Mouse (Mus musculus) CH12.LX (cell line): ENCODE results near the gene Adamts7. TPM values are rescaled to one million over a fixed set of nuclear protein-coding genes. Genes with fewer than 3 reads are reported as not detected.

Experiments
- DNase-seq: peaks from one replicate; pipeline ENCODE4 v3.0.0-alpha.2; 2013; ENCODE audit errors: extremely low read depth
- H3K27ac ChIP-seq: 2 replicates; pipeline ENCODE4 v1.5.1; 2012; ENCODE audit warnings: low read depth, mild to moderate bottlenecking, control low read depth, moderate library complexity; ENCODE audit not compliant: insufficient read depth
- H3K27me3 ChIP-seq: replicated peaks from 2 replicates; pipeline ENCODE3; 2012; ENCODE audit warnings: inconsistent platforms
- H3K36me3 ChIP-seq, 2 experiments: replicated peaks in 1 of 2; 2 replicates each; pipeline versions ENCODE3 to v1.6.1; 2012; ENCODE audit warnings: inconsistent platforms in 1 of 2, low read length in 1 of 2, mild to moderate bottlenecking in 1 of 2, mixed read lengths in 1 of 2, moderate library complexity in 1 of 2; ENCODE audit not compliant: control insufficient read depth in 1 of 2, insufficient read depth in 1 of 2
- H3K4me1 ChIP-seq, 2 experiments: 2 replicates each; pipeline ENCODE4 v1.6.1; 2012; ENCODE audit warnings: inconsistent platforms in 1 of 2, moderate library complexity in 1 of 2; ENCODE audit not compliant: insufficient read depth in 2 of 2, control insufficient read depth in 1 of 2
- H3K4me2 ChIP-seq: 2 replicates; pipeline ENCODE4 v1.6.1; 2012; ENCODE audit warnings: low read depth, mild to moderate bottlenecking, control low read depth; ENCODE audit not compliant: poor library complexity, insufficient read depth, severe bottlenecking
- H3K4me3 ChIP-seq, 3 experiments: fragments of 150-350 bp in 1 of 3; sonication (generic) in 1 of 3; replicated peaks in 1 of 3; 2 replicates each; pipeline versions ENCODE3 to v1.5.1; 2011 to 2012; ENCODE audit warnings: low read depth in 2 of 3, low read length in 2 of 3, mild to moderate bottlenecking in 2 of 3, moderate library complexity in 2 of 3, control low read depth in 1 of 3, improper control_type of control experiment in 1 of 3, inconsistent platforms in 1 of 3, mixed read lengths in 1 of 3; ENCODE audit not compliant: poor library complexity in 1 of 3
- H3K79me2 ChIP-seq: replicated peaks from 2 replicates; pipeline ENCODE4 v1.6.1; 2012; ENCODE audit warnings: mild to moderate bottlenecking, moderate library complexity; ENCODE audit not compliant: control insufficient read depth, poor library complexity, insufficient read depth, severe bottlenecking; ENCODE audit errors: extremely low read depth
- H3K9ac ChIP-seq: 2 replicates; pipeline ENCODE4 v1.6.1; 2012; ENCODE audit warnings: low read depth, mild to moderate bottlenecking, control low read depth, moderate library complexity; ENCODE audit not compliant: insufficient read depth
- H3K9me3 ChIP-seq: replicated peaks from 2 replicates; pipeline ENCODE3; 2012; ENCODE audit warnings: low read length, inconsistent platforms, mixed read lengths
- BHLHE40 ChIP-seq: IDR thresholded peaks from 2 replicates; pipeline ENCODE4 v1.6.1; 2011; ENCODE audit warnings: mild to moderate bottlenecking, low read depth, low read length, improper control_type of control experiment
- CHD1 ChIP-seq: IDR thresholded peaks from 2 replicates; pipeline ENCODE4 v1.6.1; 2012; ENCODE audit warnings: low read depth, low read length, improper control_type of control experiment, inconsistent platforms
- E2F4 ChIP-seq: IDR thresholded peaks from 2 replicates; pipeline ENCODE4 v1.6.1; 2011; ENCODE audit warnings: low read depth, low read length, improper control_type of control experiment; ENCODE audit not compliant: insufficient replicate concordance
- EP300 ChIP-seq: IDR thresholded peaks from 2 replicates; pipeline ENCODE4 v1.6.1; 2011; ENCODE audit warnings: low read length, improper control_type of control experiment
- HCFC1 ChIP-seq: IDR thresholded peaks from 2 replicates; pipeline ENCODE4 v1.6.1; 2012; ENCODE audit warnings: low read depth, mild to moderate bottlenecking, inconsistent platforms, low read length, improper control_type of control experiment
- IRF4 ChIP-seq: IDR thresholded peaks from 2 replicates; pipeline ENCODE4 v1.6.1; 2014; ENCODE audit warnings: low read depth, mild to moderate bottlenecking, inconsistent platforms, low read length, improper control_type of control experiment
- JUN ChIP-seq: IDR thresholded peaks from 2 replicates; pipeline ENCODE4 v1.6.1; 2011; ENCODE audit warnings: low read depth, mild to moderate bottlenecking, low read length, improper control_type of control experiment, moderate library complexity; ENCODE audit not compliant: insufficient read depth
- JUND ChIP-seq: conservative IDR thresholded peaks from 2 replicates; pipeline ENCODE4 v1.6.1; 2011; ENCODE audit warnings: low read depth, low read length, improper control_type of control experiment
- MAX ChIP-seq: IDR thresholded peaks from 2 replicates; pipeline ENCODE4 v1.6.1; 2011; ENCODE audit warnings: low read length, improper control_type of control experiment
- MAZ ChIP-seq: IDR thresholded peaks from 2 replicates; pipeline ENCODE4 v1.6.1; 2012; ENCODE audit warnings: low read depth, mild to moderate bottlenecking, inconsistent platforms, low read length, improper control_type of control experiment, moderate library complexity
- POLR2A ChIP-seq: IDR thresholded peaks from 2 replicates; pipeline ENCODE4 v1.6.1; 2011; ENCODE audit warnings: low read depth, mild to moderate bottlenecking, improper control_type of control experiment, low read length
- RCOR1 ChIP-seq: conservative IDR thresholded peaks from 2 replicates; pipeline ENCODE4 v1.6.1; 2012; ENCODE audit warnings: low read depth, mild to moderate bottlenecking, inconsistent platforms, low read length, improper control_type of control experiment
- SIN3A ChIP-seq: IDR thresholded peaks from 2 replicates; pipeline ENCODE4 v1.6.1; 2012; ENCODE audit warnings: low read length, improper control_type of control experiment, inconsistent platforms
- SMC3 ChIP-seq: IDR thresholded peaks from 2 replicates; pipeline ENCODE4 v1.6.1; 2011; ENCODE audit warnings: low read depth, low read length, improper control_type of control experiment
- TCF12 ChIP-seq: IDR thresholded peaks from 2 replicates; pipeline ENCODE4 v1.6.1; 2014; ENCODE audit warnings: low read depth, mild to moderate bottlenecking, inconsistent platforms, low read length, improper control_type of control experiment
- UBTF ChIP-seq: IDR thresholded peaks from 2 replicates; pipeline ENCODE4 v1.6.1; 2012; ENCODE audit warnings: low read depth, mild to moderate bottlenecking, inconsistent platforms, low read length, improper control_type of control experiment, moderate library complexity
- USF1 ChIP-seq: IDR thresholded peaks from 2 replicates; pipeline ENCODE4 v1.6.1; 2014; ENCODE audit warnings: low read depth, mild to moderate bottlenecking, inconsistent platforms, low read length, improper control_type of control experiment
- USF2 ChIP-seq: conservative IDR thresholded peaks from 2 replicates; pipeline ENCODE4 v1.6.1; 2011; ENCODE audit warnings: low read depth, low read length, improper control_type of control experiment
- ZMIZ1 ChIP-seq: IDR thresholded peaks from 2 replicates; pipeline ENCODE4 v1.6.1; 2012; ENCODE audit warnings: low read depth, mild to moderate bottlenecking, inconsistent platforms, low read length, improper control_type of control experiment
- ZNF384 ChIP-seq: IDR thresholded peaks from 2 replicates; pipeline ENCODE4 v1.6.1; 2012; ENCODE audit warnings: low read depth, low read length, improper control_type of control experiment, inconsistent platforms
- dilution Hi-C: fragments of 300-500 bp; cut with MboI; formaldehyde crosslinking; loops from 2 replicates; pipeline ENCODE4 v1.14.3; 2020; ENCODE audit warnings: low sequenced_read_pairs; ENCODE audit not compliant: extremely low pct_unique_long_range_greater_than_20kb, extremely low pct_ligation_motif_present
- in situ Hi-C: fragments of 300-500 bp; cut with MboI; formaldehyde crosslinking; loops from 3 replicates; pipeline ENCODE4 v1.14.3; 2019; ENCODE audit warnings: low sequenced_read_pairs, low pct_ligation_motif_present, low pct_unique_long_range_greater_than_20kb, mixed read lengths
- polyA plus RNA-seq: library from polyadenylated mRNA; unstranded; fragments of >175 nt; gene quantifications from 2 replicates; pipeline ENCODE4 v1.2.1, GENCODE M21; 2012; ENCODE audit warnings: low read depth; ENCODE audit not compliant: insufficient read length
- total RNA-seq, 2 experiments: library from RNA; depleted of rRNA; stranded (reverse); fragments of 300-350 nt in 1 of 2; fragments of >200 nt in 1 of 2; gene quantifications; 2 replicates each; pipeline ENCODE4 v1.2.3; 2012 to 2014

Gene Adamts7
- total and polyA plus RNA-seq, 3 experiments, result 4.7 to 15.7 (median 9.2) TPM

DNA sequence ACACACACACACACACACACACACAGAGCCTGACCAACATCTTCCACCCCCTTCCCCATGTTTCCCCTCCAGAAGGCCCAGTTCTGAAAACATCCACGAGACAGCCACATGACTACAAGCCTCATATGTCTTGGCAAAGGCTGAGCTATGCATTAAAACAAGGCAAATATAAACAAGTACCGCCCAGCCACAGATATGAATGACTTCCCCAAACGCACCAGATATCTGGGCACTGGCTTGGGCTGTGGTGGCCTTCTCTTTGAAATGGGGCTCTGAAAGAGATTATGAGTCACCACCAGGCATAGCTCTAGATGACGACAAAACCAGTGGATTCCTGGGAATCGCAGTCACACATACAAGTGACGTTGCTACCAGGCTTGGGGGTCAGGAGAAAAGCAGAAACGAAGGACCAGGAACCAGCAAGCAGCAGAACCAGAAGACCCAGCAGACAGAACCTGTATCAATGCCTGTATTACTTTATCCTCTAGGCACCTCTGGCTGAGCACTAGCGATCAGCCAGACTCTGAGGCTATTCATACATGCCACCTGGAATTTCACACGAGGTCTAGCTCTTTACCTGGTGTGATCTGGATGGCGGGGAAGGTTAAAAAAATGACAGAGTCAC lies 72.5 kb downstream of the Adamts7 start:
- H3K27me3 ChIP-seq, result no peaks in the 10 kb centered on the region
- H3K27ac ChIP-seq, result no peak overlapping the region
- no peak overlapping the region for H3K4me2 ChIP-seq
- TF ChIP-seq CHD1 (no peak), SIN3A (no peak)
- H3K4me3 ChIP-seq, result no peak overlapping the region
- no peak overlapping the region for H3K9ac ChIP-seq
- peaks cover 3 to 36% of the 10 kb centered on the region in 2 experiments; a peak in 2 of 4 replicates for H3K4me1 ChIP-seq
- no peak for DNase-seq
- no peaks in the 10 kb centered on the region for H3K79me2 ChIP-seq
- in situ Hi-C loops, result no loop called here
- no peaks in the 10 kb centered on the region for H3K36me3 ChIP-seq
- dilution Hi-C loops, result no loop called here
- no peaks in the 10 kb centered on the region for H3K9me3 ChIP-seq

DNA sequence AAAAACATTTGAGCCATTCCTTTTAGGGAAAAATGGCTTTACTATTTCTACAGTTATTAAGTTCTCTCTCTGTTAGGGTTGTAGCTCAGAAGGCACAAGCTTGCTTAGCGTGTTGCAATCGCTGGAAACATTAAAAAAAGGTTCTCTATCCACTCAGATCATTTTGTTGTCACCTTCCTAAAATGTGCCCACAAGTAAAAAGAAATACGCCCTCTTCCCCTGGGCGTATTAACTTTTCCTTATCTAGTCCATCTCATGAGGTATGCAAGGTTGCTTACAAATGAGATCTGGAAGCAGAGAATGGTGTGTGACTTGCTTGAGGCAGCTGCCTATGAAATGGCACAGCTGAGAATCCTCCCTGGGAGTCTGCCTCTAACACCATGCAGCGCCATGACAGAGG lies 73.9 kb downstream of the Adamts7 start:
- no peaks in the 10 kb centered on the region for H3K9me3 ChIP-seq
- in situ Hi-C loops, result no loop called here
- H3K4me2 ChIP-seq, result no peak overlapping the region
- H3K36me3 ChIP-seq, result no peaks in the 10 kb centered on the region
- H3K4me1 ChIP-seq, result peaks cover 3 to 35% of the 10 kb centered on the region in 2 experiments; a peak in 2 of 4 replicates
- H3K79me2 ChIP-seq, result no peaks in the 10 kb centered on the region
- DNase-seq, result no peak
- H3K27ac ChIP-seq, result no peak overlapping the region
- dilution Hi-C loops, result no loop called here
- H3K4me3 ChIP-seq, result no peak overlapping the region
- TF ChIP-seq HCFC1 (no peak), BHLHE40 (no peak), ZNF384 (no peak), ZMIZ1 (no peak), EP300 (no peak), MAX (no peak), USF2 (no peak)
- TF ChIP-seq, all 38 proteins: peak for 0
- Histone ChIP-seq H3K27me3 (no peaks in the 10 kb centered on the region), H3K9ac (no peak overlapping the region)

DNA sequence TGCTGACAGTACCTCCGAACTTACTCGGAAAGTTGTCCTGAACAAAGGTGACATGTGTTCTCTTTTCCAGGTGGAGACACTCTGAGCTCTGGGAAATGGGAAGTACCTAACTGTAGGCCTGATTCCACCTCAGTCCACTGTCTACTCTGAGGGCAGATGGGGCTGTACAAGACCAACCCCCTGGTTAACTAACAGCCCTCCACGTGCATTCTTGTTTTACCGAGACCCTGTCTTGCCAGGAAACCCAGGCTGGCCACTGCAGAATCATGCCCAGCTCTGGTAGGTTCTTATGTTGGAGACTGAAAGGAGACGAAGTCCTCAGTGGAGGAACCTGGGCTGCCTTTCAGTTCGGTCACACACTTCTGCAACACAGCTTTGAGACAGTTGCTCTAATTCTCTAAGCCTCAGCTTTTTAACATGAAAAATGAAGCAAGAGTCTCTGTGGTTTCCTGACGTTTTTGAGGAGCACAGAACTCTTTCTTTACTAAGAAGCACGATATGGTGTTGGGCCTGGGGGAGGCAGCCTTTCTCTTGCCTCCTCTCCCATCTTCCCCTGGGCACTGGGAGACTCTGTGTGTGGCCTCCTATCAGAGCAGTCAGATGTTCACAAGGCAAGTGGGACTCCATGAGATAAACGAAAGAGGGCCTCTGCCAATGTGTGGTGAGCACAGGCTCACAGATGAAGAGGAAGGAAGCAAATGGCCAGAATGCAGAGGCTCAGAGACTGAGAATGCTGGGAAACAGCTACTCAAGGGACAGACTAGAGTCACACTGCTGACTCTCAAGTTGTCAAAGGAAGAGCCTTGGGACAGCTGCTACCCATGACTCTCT lies 74.6 kb downstream of the Adamts7 start:
- no peak overlapping the region for H3K27ac ChIP-seq
- no peak overlapping the region for H3K4me3 ChIP-seq
- H3K36me3 ChIP-seq, result no peaks in the 10 kb centered on the region
- no peaks in the 10 kb centered on the region for H3K27me3 ChIP-seq
- dilution Hi-C loops (no loop called here), in situ Hi-C loops (no loop called here)
- H3K79me2 ChIP-seq, result no peaks in the 10 kb centered on the region
- no peaks in the 10 kb centered on the region for H3K9me3 ChIP-seq
- DNase-seq, result no peak
- no peak overlapping the region for H3K4me2 ChIP-seq
- TF ChIP-seq E2F4, result no peak
- no peak for TF ChIP-seq MAX
- no peak for TF ChIP-seq POLR2A
- TF ChIP-seq USF1, result no peak
- no peak for TF ChIP-seq UBTF
- no peak for TF ChIP-seq ZNF384
- no peak for TF ChIP-seq SMC3
- no peak for TF ChIP-seq MAZ
- TF ChIP-seq USF2, result no peak
- TF ChIP-seq TCF12, result no peak
- no peak for TF ChIP-seq JUN
- no peak for TF ChIP-seq IRF4
- TF ChIP-seq ZMIZ1, result no peak
- no peak for TF ChIP-seq JUND
- no peak for TF ChIP-seq RCOR1
- no peak for TF ChIP-seq HCFC1
- H3K9ac ChIP-seq, result no peak overlapping the region
- peaks cover 3 to 29% of the 10 kb centered on the region in 2 experiments; a peak in 2 of 4 replicates for H3K4me1 ChIP-seq
